In genomic region chr12:27564641-27565306, GRCm38 (mm10) we compare ENCODE assay signal across 15 mouse cellular contexts.
DNase-seq lines count a peak whose midpoint lies in the region; ATAC-seq and TF ChIP-seq lines count a peak whose summit lies in the region.
"Had no signal": no experiment of that assay in that cellular context is flagged by ENCODE, and none has a peak within 500 bp of the region (broad histone marks: within the 10 kb centered on the region; RNA-seq: fewer than 3 reads in every experiment).

No protein-coding gene starts in this region.

- H3K36me3 ChIP-seq in kidney, postnatal 0 days (ENCODE audit: insufficient read depth, low read length) = no peaks in the 10 kb centered on the region
- no peaks in the 10 kb centered on the region for H3K36me3 ChIP-seq in forebrain, embryonic 14.5 days (ENCODE audit: control insufficient read depth, insufficient read depth, low read length)
- H3K36me3 ChIP-seq in limb, embryonic 10.5 days = no peaks in the 10 kb centered on the region
- H3K36me3 ChIP-seq in midbrain, postnatal 0 days (ENCODE audit: insufficient read depth, low read length) = no peaks in the 10 kb centered on the region

- H3K4me1 ChIP-seq in kidney, postnatal 0 days (replicated peaks; ENCODE audit: insufficient read depth, low read length) = no peaks in the 10 kb centered on the region
- peaks cover 37% of the 10 kb centered on the region for H3K4me1 ChIP-seq in forebrain, embryonic 14.5 days (ENCODE audit: control insufficient read depth, insufficient read depth, low read length)
- peaks cover 55% of the 10 kb centered on the region for H3K4me1 ChIP-seq in limb, embryonic 10.5 days
- peaks cover 14% of the 10 kb centered on the region; the same call in 1 of the 2 replicates for H3K4me1 ChIP-seq in midbrain, postnatal 0 days (ENCODE audit: insufficient read depth, low read length)

- no peak for ATAC-seq in kidney, postnatal 0 days (replicated peaks; ENCODE audit: low FRiP score, low read depth)
- ATAC-seq in forebrain, embryonic 14.5 days = no peak
- ATAC-seq in midbrain, postnatal 0 days (ENCODE audit: low FRiP score) = no peak
- ATAC-seq: intestine, embryonic 16.5 days; liver, postnatal 0 days had no signal

- H3K4me3 ChIP-seq in kidney, postnatal 0 days (replicated peaks; ENCODE audit: low read depth, low read length) = no peak overlapping the region
- no peak overlapping the region for H3K4me3 ChIP-seq in forebrain, embryonic 14.5 days (ENCODE audit: low read depth, low read length)
- no peak overlapping the region for H3K4me3 ChIP-seq in limb, embryonic 10.5 days
- no peak overlapping the region for H3K4me3 ChIP-seq in midbrain, postnatal 0 days (ENCODE audit: low read depth, low read length)
- H3K4me3 ChIP-seq: layer of hippocampus, adult 2 months had no signal

- H3K27me3 ChIP-seq in kidney, postnatal 0 days (ENCODE audit: insufficient read depth, low read length) = no peaks in the 10 kb centered on the region
- no peaks in the 10 kb centered on the region for H3K27me3 ChIP-seq in forebrain, embryonic 14.5 days (replicated peaks; ENCODE audit: control insufficient read depth, insufficient read depth, low read length)
- H3K27me3 ChIP-seq in limb, embryonic 10.5 days (ENCODE audit: low read depth, poor library complexity, severe bottlenecking) = no peaks in the 10 kb centered on the region
- no peaks in the 10 kb centered on the region for H3K27me3 ChIP-seq in midbrain, postnatal 0 days (ENCODE audit: insufficient read depth, low read length)

- no peak overlapping the region for H3K27ac ChIP-seq in kidney, postnatal 0 days
- H3K27ac ChIP-seq in forebrain, embryonic 14.5 days (ENCODE audit: low read depth, low read length) = peak overlapping the region; percentile 95
- H3K27ac ChIP-seq in limb, embryonic 10.5 days = peak overlapping the region; percentile 84
- H3K27ac ChIP-seq in midbrain, postnatal 0 days (ENCODE audit: low read depth, low read length) = peak overlapping the region; percentile 70
- H3K27ac ChIP-seq: layer of hippocampus, adult 2 months had no signal

- H3K9ac ChIP-seq in kidney, postnatal 0 days (ENCODE audit: low read depth, low read length) = no peak overlapping the region
- H3K9ac ChIP-seq in forebrain, embryonic 14.5 days (ENCODE audit: low read length) = peak overlapping the region; percentile 26; the same call in 1 of the 2 replicates
- no peak overlapping the region for H3K9ac ChIP-seq in midbrain, postnatal 0 days (replicated peaks; ENCODE audit: low read length, poor library complexity, severe bottlenecking)
- H3K9ac ChIP-seq: liver, postnatal 0 days had no signal

- peak; percentile 7 for DNase-seq in kidney, postnatal 0 days (ENCODE audit: low spot score)
- no peak for DNase-seq in kidney, postnatal 36 days
- DNase-seq in forebrain, embryonic 14.5 days (ENCODE audit: low spot score) = peak; percentile 49
- peak; percentile 30 for DNase-seq in limb, embryonic 10.5 days (ENCODE audit: low spot score)
- no peak for DNase-seq in midbrain, postnatal 0 days (ENCODE audit: low spot score)
- DNase-seq in layer of hippocampus, postnatal 36 days = no peak
- no peak for DNase-seq in B cell, adult 2 months
- no peak for DNase-seq in urinary bladder, postnatal 25 days (ENCODE audit: low spot score)
- DNase-seq: adrenal gland, postnatal 14 days; heart, adult 11 months; heart, postnatal 10 days; liver, postnatal 0 days; right cerebral cortex, adult 18-20 months had no signal

- TF ChIP-seq CTCF in kidney, postnatal 0 days (IDR thresholded peaks at IDR 0.05; ENCODE audit: low read depth) = no peak
- TF ChIP-seq CTCF in midbrain, postnatal 0 days (IDR thresholded peaks at IDR 0.05) = peak; percentile 15; the same call in 1 of the 2 replicates

- H3K9me3 ChIP-seq in kidney, postnatal 0 days (replicated peaks; ENCODE audit: low read length) = no peaks in the 10 kb centered on the region
- no peaks in the 10 kb centered on the region for H3K9me3 ChIP-seq in forebrain, embryonic 14.5 days (replicated peaks; ENCODE audit: control insufficient read depth, low read length)
- H3K9me3 ChIP-seq in limb, embryonic 10.5 days (replicated peaks) = no peaks in the 10 kb centered on the region
- H3K9me3 ChIP-seq in midbrain, postnatal 0 days (ENCODE audit: low read length) = no peaks in the 10 kb centered on the region

- WGBS in kidney, postnatal 0 days = 66% methylated on average over 5 of the region's 5 CpGs
- 16% methylated on average over 5 of the region's 5 CpGs for WGBS in forebrain, embryonic 14.5 days
- WGBS in limb, embryonic 10.5 days = 71% methylated on average over 5 of the region's 5 CpGs
- 18% methylated on average over 5 of the region's 5 CpGs for WGBS in midbrain, postnatal 0 days

- no peak overlapping the region for H3K4me2 ChIP-seq in kidney, postnatal 0 days (ENCODE audit: low read length)
- H3K4me2 ChIP-seq in forebrain, embryonic 14.5 days (ENCODE audit: low read length) = no peak overlapping the region
- H3K4me2 ChIP-seq in midbrain, postnatal 0 days (ENCODE audit: low read depth, low read length, poor library complexity, severe bottlenecking) = no peak overlapping the region

Comparison
In these comparisons a context has a peak if more than half of its experiments do, and no peak if none do; other contexts are left out.
1. DNase-seq: peak in kidney, postnatal 0 days (single experiment), forebrain, embryonic 14.5 days (single experiment) and limb, embryonic 10.5 days (single experiment); none in kidney, postnatal 36 days (0 of 2), midbrain, postnatal 0 days (single experiment), layer of hippocampus, postnatal 36 days (0 of 2), B cell, adult 2 months (0 of 2) and urinary bladder, postnatal 25 days (single experiment).